Mouse (Mus musculus) ES-E14 (cell line): ENCODE results near the gene AW209491. TPM values are rescaled to one million over a fixed set of nuclear protein-coding genes. Genes with fewer than 3 reads are reported as not detected.

ENCODE experiments used
- DNase-seq: peaks from one replicate; pipeline ENCODE4 v3.0.0-alpha.2; 2013; ENCODE audit warnings: low read depth, low spot score
- H3K27ac ChIP-seq: 2 replicates; pipeline ENCODE4 v1.5.1; 2012; ENCODE audit warnings: low read depth, mild to moderate bottlenecking, low read length, moderate library complexity, mixed read lengths; ENCODE audit not compliant: poor library complexity, insufficient read depth, severe bottlenecking
- H3K36me3 ChIP-seq: 2 replicates; pipeline ENCODE4 v1.6.1; 2012; ENCODE audit warnings: mild to moderate bottlenecking, low read length, moderate library complexity, mixed read lengths; ENCODE audit not compliant: control insufficient read depth, poor library complexity, insufficient read depth, severe bottlenecking
- H3K4me1 ChIP-seq, 2 experiments: fragments of 150-350 bp in 1 of 2; sonication (generic) in 1 of 2; 2 replicates each; pipeline ENCODE4 v1.6.1; 2012; ENCODE audit warnings: low read length in 2 of 2, mild to moderate bottlenecking in 1 of 2, mixed read lengths in 1 of 2; ENCODE audit not compliant: control insufficient read depth in 2 of 2, insufficient read depth in 2 of 2, poor library complexity in 1 of 2
- H3K4me3 ChIP-seq, 2 experiments: fragments of 150-350 bp in 1 of 2; sonication (generic) in 1 of 2; 2 replicates each; pipeline ENCODE4 v1.5.1; 2012; ENCODE audit warnings: low read length in 2 of 2, low read depth in 1 of 2, mild to moderate bottlenecking in 1 of 2, mixed read lengths in 1 of 2; ENCODE audit not compliant: insufficient read depth in 1 of 2, poor library complexity in 1 of 2, severe bottlenecking in 1 of 2
- H3K9ac ChIP-seq: 2 replicates; pipeline ENCODE4 v1.6.1; 2012; ENCODE audit warnings: low read depth, mild to moderate bottlenecking, low read length, mixed read lengths; ENCODE audit not compliant: poor library complexity, insufficient read depth, severe bottlenecking
- H3K9me3 ChIP-seq: fragments of 150-350 bp; sonication (generic); 2 replicates; pipeline ENCODE4 v1.6.1; 2012; ENCODE audit warnings: low read depth, mild to moderate bottlenecking, low read length; ENCODE audit not compliant: control insufficient read depth, insufficient read depth
- CHD2 ChIP-seq: IDR thresholded peaks from 2 replicates; pipeline ENCODE4 v1.6.1; 2014; ENCODE audit warnings: mild to moderate bottlenecking, low read depth, low read length, inconsistent platforms
- HCFC1 ChIP-seq: IDR thresholded peaks from 2 replicates; pipeline ENCODE4 v1.6.1; 2012; ENCODE audit warnings: low read length, inconsistent platforms, borderline replicate concordance; ENCODE audit not compliant: insufficient read depth
- MAFK ChIP-seq: IDR thresholded peaks from 2 replicates; pipeline ENCODE4 v1.6.1; 2014; ENCODE audit warnings: mild to moderate bottlenecking, low read depth, low read length, inconsistent platforms; ENCODE audit not compliant: insufficient read depth
- ZC3H11A ChIP-seq: IDR thresholded peaks from 2 replicates; pipeline ENCODE4 v1.6.1; 2012; ENCODE audit warnings: low read depth, mild to moderate bottlenecking, inconsistent platforms, low read length, borderline replicate concordance
- ZNF384 ChIP-seq: IDR thresholded peaks from 2 replicates; pipeline ENCODE4 v1.6.1; 2012; ENCODE audit warnings: low read depth, low read length, inconsistent platforms
- in situ Hi-C, 2 experiments: fragments of 600-800 bp; cut with MboI; formaldehyde crosslinking; loops; one replicate each; pipeline ENCODE4 v1.15.1; 2025; ENCODE audit warnings: low sequenced_read_pairs in 2 of 2, inconsistent platforms in 1 of 2; ENCODE audit not compliant: unreplicated experiment in 2 of 2
- total RNA-seq: library from RNA; depleted of rRNA; stranded (reverse); fragments of 300-350 nt; gene quantifications from 2 replicates; pipeline ENCODE4 v1.2.3, GENCODE M21; 2012; rRNA removed

The AW209491 gene
- total RNA-seq, 1 experiment, result 15.8 TPM

DNA sequence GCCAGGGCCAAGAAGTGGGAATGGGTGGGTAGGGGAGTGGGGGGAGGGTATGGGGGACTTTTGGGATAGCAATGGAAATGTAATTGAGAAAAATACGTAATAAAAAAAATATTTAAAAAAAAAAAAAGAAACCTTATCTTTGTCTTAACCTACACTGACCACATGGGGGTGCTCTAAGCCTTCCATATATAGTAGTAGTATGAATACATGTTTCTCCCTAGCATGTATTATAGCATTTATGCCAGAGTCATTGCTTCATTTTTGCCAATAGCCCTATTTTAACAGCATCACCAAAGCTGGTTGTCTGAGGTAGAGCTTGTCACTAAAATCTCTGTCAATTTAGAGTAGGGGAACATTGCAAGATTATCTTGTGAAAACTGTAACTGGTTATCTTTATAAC is 19.3 kb downstream of the AW209491 start:
- no peaks in the 10 kb centered on the region for H3K9me3 ChIP-seq
- DNase-seq, result no peak

DNA sequence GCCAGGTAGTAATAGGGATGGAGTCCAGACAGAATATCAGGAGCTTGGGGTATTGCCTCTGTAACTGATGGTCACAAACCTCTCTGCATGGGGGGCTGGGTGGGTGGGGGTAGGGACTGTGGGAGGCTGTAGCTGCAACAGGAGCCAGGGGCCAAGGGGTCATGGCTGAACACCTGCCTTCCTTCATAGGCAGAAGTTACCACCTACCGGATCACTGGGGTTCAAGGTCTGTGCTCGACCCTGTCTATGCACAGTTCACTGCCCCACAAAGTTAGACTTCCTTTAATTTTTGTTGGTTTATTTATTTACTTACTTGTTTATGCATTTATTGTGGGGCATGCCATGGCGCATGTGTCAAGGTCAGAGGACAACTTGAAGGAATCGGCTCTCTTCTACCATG is 37.2 kb downstream of the AW209491 start:
- TF ChIP-seq ZNF384 (no peak), MAFK (no peak), CHD2 (no peak), HCFC1 (no peak), ZC3H11A (no peak)
- no peaks in the 10 kb centered on the region for H3K9me3 ChIP-seq
- in situ Hi-C loops, result loop anchor here in 1 of 2 experiments (25.0 kb wide), 1 partner anchor 1095 kb away; no protein-coding TSS in a partner anchor

More for the DNA sequence above, 19.3 kb downstream of the AW209491 start:
- TF ChIP-seq ZNF384, result peak; percentile 91
- no peak for TF ChIP-seq CHD2
- no peak overlapping the region for H3K4me3 ChIP-seq
- no peaks in the 10 kb centered on the region for H3K36me3 ChIP-seq
- no peak overlapping the region for H3K9ac ChIP-seq
- in situ Hi-C loops, result loop anchor here in 1 of 2 experiments (10.0 kb wide), 2 partner anchors 686 to 1116 kb away; no protein-coding TSS in a partner anchor
- no peak overlapping the region for H3K27ac ChIP-seq
- no peaks in the 10 kb centered on the region for H3K4me1 ChIP-seq

DNA sequence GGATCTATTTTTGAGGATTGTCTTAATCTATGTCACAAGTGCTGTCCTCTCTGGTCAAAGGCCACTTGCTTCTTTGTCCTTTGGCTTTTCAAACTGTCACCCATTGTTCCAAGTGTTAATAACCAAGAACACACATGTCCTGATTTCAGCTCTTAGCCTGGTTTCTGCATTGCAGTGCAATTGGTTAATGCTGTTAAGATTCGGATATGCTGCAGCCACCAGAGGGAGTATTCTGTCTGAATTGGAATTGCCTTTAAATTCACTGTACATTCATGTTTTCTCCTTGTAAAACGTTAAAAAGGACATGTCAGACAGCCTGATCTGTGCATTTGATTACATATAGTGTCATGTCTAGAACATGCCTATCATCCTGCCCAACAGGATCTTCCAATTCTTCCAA is 40.4 kb downstream of the AW209491 start:
- in situ Hi-C loops, result loop anchor here in 1 of 2 experiments (25.0 kb wide), 1 partner anchor 1092 kb away; no protein-coding TSS in a partner anchor
- no peak for DNase-seq

More for the DNA sequence above, 37.2 kb downstream of the AW209491 start:
- H3K9ac ChIP-seq, result no peak overlapping the region
- no peak overlapping the region for H3K27ac ChIP-seq
- no peak for DNase-seq
- H3K36me3 ChIP-seq, result no peaks in the 10 kb centered on the region
- no peak overlapping the region for H3K4me3 ChIP-seq
- H3K4me1 ChIP-seq, result no peaks in the 10 kb centered on the region

More for the DNA sequence above, 40.4 kb downstream of the AW209491 start:
- Histone ChIP-seq H3K27ac (no peak overlapping the region), H3K9ac (no peak overlapping the region), H3K9me3 (no peaks in the 10 kb centered on the region), H3K36me3 (no peaks in the 10 kb centered on the region), H3K4me1 (no peaks in the 10 kb centered on the region), H3K4me3 (no peak overlapping the region)
- TF ChIP-seq HCFC1, result no peak
- TF ChIP-seq ZC3H11A, result 0 out of 2 replicates have a peak, but pooled peaks have one; percentile 54

Other genes with a start within 250 kb of the AW209491 start
- gene Hecw1, start 106.9 kb upstream of the AW209491 start, total RNA-seq, result 0.69 and 0.94 TPM in 2 replicates
- gene Mrpl32, start 17.0 kb upstream of the AW209491 start, total RNA-seq, result 28.2 and 42.2 TPM in 2 replicates
- gene Psma2, start 16.9 kb upstream of the AW209491 start, total RNA-seq, result 94.3 and 136 TPM in 2 replicates